In the genomic region with DNA sequence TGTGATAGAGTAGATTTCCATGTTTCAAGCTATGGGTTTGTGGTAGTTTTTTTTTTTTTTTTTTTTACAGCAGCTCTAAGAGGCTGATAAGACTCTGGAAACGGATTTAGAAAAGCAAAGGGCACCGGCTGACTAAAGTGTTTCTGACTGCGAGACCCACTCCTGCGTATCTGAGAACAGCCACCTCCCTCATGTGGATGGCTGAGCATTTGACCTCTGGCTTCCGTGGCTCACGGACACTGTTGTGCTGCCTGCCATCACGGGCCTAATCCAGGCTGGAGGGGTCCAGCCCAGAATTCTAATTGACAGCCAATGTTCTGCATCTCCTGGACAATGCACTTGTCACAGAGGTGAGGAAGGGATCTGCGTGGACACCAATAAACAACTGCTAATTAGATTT, we compare ENCODE assay signal across 27 mouse cellular contexts.
A peak's percentile ranks its signal among the peaks of the same experiment; 100 is the strongest.
DNase-seq lines count a peak whose midpoint lies in the region; ATAC-seq and TF ChIP-seq lines count a peak whose summit lies in the region.
"Had no signal": no experiment of that assay in that cellular context is flagged by ENCODE, and none has a peak within 500 bp of the region (broad histone marks: within the 10 kb centered on the region; RNA-seq: fewer than 3 reads in every experiment).

No protein-coding gene starts in this region.

- DNase-seq in heart, adult 2 months: no peak
- DNase-seq in midbrain, embryonic 10.5 days (ENCODE audit: low spot score): peak; percentile 45
- no peak for DNase-seq in midbrain, postnatal 0 days (ENCODE audit: low spot score)
- DNase-seq in adrenal gland, adult 8-10 months: no peak
- DNase-seq: adrenal gland, postnatal 14 days; B cell, adult 2 months; cerebellum, adult 2 months; cerebellum, postnatal 25 days; forebrain, postnatal 0 days; gastrocnemius, postnatal 25 days; kidney, adult 9 months; kidney, postnatal 25 days; thymus, adult 18-20 months; thymus, postnatal 36 days had no signal

- no peaks in the 10 kb centered on the region for H3K27me3 ChIP-seq in heart, embryonic 11.5 days (ENCODE audit: control insufficient read depth, insufficient read depth, low read length)
- no peaks in the 10 kb centered on the region for H3K27me3 ChIP-seq in heart, adult 2 months (ENCODE audit: control insufficient read depth, insufficient read depth, low read length)
- no peaks in the 10 kb centered on the region for H3K27me3 ChIP-seq in midbrain, embryonic 10.5 days (ENCODE audit: low read depth, poor library complexity, severe bottlenecking)
- H3K27me3 ChIP-seq in midbrain, postnatal 0 days (ENCODE audit: insufficient read depth, low read length): no peaks in the 10 kb centered on the region
- no peaks in the 10 kb centered on the region for H3K27me3 ChIP-seq in heart, embryonic 16.5 days (ENCODE audit: control insufficient read depth, insufficient read depth, low read length)
- no peaks in the 10 kb centered on the region for H3K27me3 ChIP-seq in neural tube, embryonic 15.5 days (replicated peaks)
- H3K27me3 ChIP-seq: CH12.LX; intestine, embryonic 15.5 days; midbrain, embryonic 12.5 days; neural tube, embryonic 12.5 days had no signal

- TF ChIP-seq POLR2A in heart, adult 2 months (IDR thresholded peaks at IDR 0.05; ENCODE audit: insufficient read depth, low read depth, low read length): no peak

- ATAC-seq in heart, embryonic 11.5 days (replicated peaks; ENCODE audit: insufficient number of reproducible peaks, low FRiP score, low TSS enrichment): no peak
- no peak for ATAC-seq in midbrain, postnatal 0 days (ENCODE audit: low FRiP score)
- peak; percentile 77 for ATAC-seq in heart, embryonic 16.5 days (replicated peaks; ENCODE audit: extremely low read depth, insufficient read depth, low FRiP score)
- ATAC-seq in neural tube, embryonic 15.5 days (ENCODE audit: low FRiP score): no peak
- ATAC-seq: activated CD4-positive, CD25-positive, alpha-beta regulatory T cell, adult 4 months; forebrain, postnatal 0 days; hindbrain, embryonic 16.5 days; intestine, embryonic 15.5 days had no signal

- TF ChIP-seq EP300 in heart, adult 2 months (IDR thresholded peaks at IDR 0.05; ENCODE audit: insufficient read depth, low read depth, low read length): no peak

- peak overlapping the region; percentile 59; the same call in 1 of the 2 replicates for H3K27ac ChIP-seq in heart, embryonic 11.5 days (ENCODE audit: low read depth, low read length)
- no peak overlapping the region for H3K27ac ChIP-seq in heart, adult 2 months
- H3K27ac ChIP-seq in midbrain, embryonic 10.5 days (replicated peaks): 0 out of 2 replicates have a peak overlapping the region, but pooled peaks have one; percentile 28
- no peak overlapping the region for H3K27ac ChIP-seq in midbrain, postnatal 0 days (ENCODE audit: low read depth, low read length)
- peak overlapping the region; percentile 78 for H3K27ac ChIP-seq in heart, embryonic 16.5 days (ENCODE audit: low read length)
- H3K27ac ChIP-seq in neural tube, embryonic 15.5 days (replicated peaks): no peak overlapping the region
- H3K27ac ChIP-seq: embryonic facial prominence, embryonic 10.5 days; intestine, embryonic 15.5 days; layer of hippocampus, adult 2 months; macrophage; midbrain, embryonic 12.5 days; neural tube, embryonic 12.5 days had no signal

- 23% methylated on average over 8 of the region's 8 CpGs for WGBS in heart, embryonic 11.5 days (ENCODE audit: insufficient replicate concordance)
- WGBS in heart, adult 2 months: 32% methylated on average over 8 of the region's 8 CpGs
- WGBS in midbrain, embryonic 10.5 days: 27% methylated on average over 8 of the region's 8 CpGs
- WGBS in midbrain, postnatal 0 days: 23% methylated on average over 8 of the region's 8 CpGs
- 22% methylated on average over 8 of the region's 8 CpGs for WGBS in heart, embryonic 16.5 days
- WGBS in neural tube, embryonic 15.5 days: 64% methylated on average over 8 of the region's 8 CpGs

- TF ChIP-seq CTCF in heart, adult 2 months (IDR thresholded peaks at IDR 0.05): no peak
- TF ChIP-seq CTCF in midbrain, postnatal 0 days (IDR thresholded peaks at IDR 0.05): no peak

- intact Hi-C loops in heart, adult 2 months (cut with DNase I): no loop called here

- H3K9ac ChIP-seq in heart, embryonic 11.5 days (ENCODE audit: low read depth, low read length): no peak overlapping the region
- no peak overlapping the region for H3K9ac ChIP-seq in heart, adult 2 months (ENCODE audit: low read depth, low read length)
- H3K9ac ChIP-seq in midbrain, postnatal 0 days (replicated peaks; ENCODE audit: low read length, poor library complexity, severe bottlenecking): no peak overlapping the region
- H3K9ac ChIP-seq in heart, embryonic 16.5 days (ENCODE audit: low read length): no peak overlapping the region
- H3K9ac ChIP-seq in neural tube, embryonic 15.5 days (replicated peaks): no peak overlapping the region
- H3K9ac ChIP-seq: forebrain, postnatal 0 days; intestine, embryonic 15.5 days; midbrain, embryonic 12.5 days; neural tube, embryonic 12.5 days had no signal

- peaks cover 6% of the 10 kb centered on the region; the same call in 1 of the 2 replicates for H3K4me1 ChIP-seq in heart, embryonic 11.5 days (ENCODE audit: control insufficient read depth, insufficient read depth, low read length)
- peaks cover 5% of the 10 kb centered on the region for H3K4me1 ChIP-seq in heart, adult 2 months (ENCODE audit: control insufficient read depth, insufficient read depth, low read length)
- H3K4me1 ChIP-seq in midbrain, embryonic 10.5 days: peaks cover 13% of the 10 kb centered on the region
- H3K4me1 ChIP-seq in midbrain, postnatal 0 days (ENCODE audit: insufficient read depth, low read length): 0 out of 2 replicates have a peak, but pooled peaks cover 3% of the 10 kb centered on the region
- peaks cover 9% of the 10 kb centered on the region for H3K4me1 ChIP-seq in heart, embryonic 16.5 days (ENCODE audit: control insufficient read depth, insufficient read depth, low read length)
- H3K4me1 ChIP-seq in neural tube, embryonic 15.5 days: no peaks in the 10 kb centered on the region
- H3K4me1 ChIP-seq: neural tube, embryonic 12.5 days had no signal

- no peaks in the 10 kb centered on the region for H3K36me3 ChIP-seq in heart, embryonic 11.5 days (ENCODE audit: control insufficient read depth, insufficient read depth, low read length)
- no peaks in the 10 kb centered on the region for H3K36me3 ChIP-seq in heart, adult 2 months (ENCODE audit: control insufficient read depth, insufficient read depth, low read length)
- no peaks in the 10 kb centered on the region for H3K36me3 ChIP-seq in midbrain, embryonic 10.5 days
- H3K36me3 ChIP-seq in midbrain, postnatal 0 days (ENCODE audit: insufficient read depth, low read length): no peaks in the 10 kb centered on the region
- no peaks in the 10 kb centered on the region for H3K36me3 ChIP-seq in heart, embryonic 16.5 days (ENCODE audit: control insufficient read depth, insufficient read depth)
- no peaks in the 10 kb centered on the region for H3K36me3 ChIP-seq in neural tube, embryonic 15.5 days
- H3K36me3 ChIP-seq: embryonic facial prominence, embryonic 10.5 days; G1E; intestine, embryonic 15.5 days; midbrain, embryonic 12.5 days; neural tube, embryonic 12.5 days had no signal

- H3K4me2 ChIP-seq in heart, embryonic 11.5 days: no peak overlapping the region
- H3K4me2 ChIP-seq in midbrain, postnatal 0 days (ENCODE audit: low read depth, low read length, poor library complexity, severe bottlenecking): no peak overlapping the region
- peak overlapping the region; percentile 12; the same call in 1 of the 2 replicates for H3K4me2 ChIP-seq in heart, embryonic 16.5 days (ENCODE audit: low read depth, low read length)
- H3K4me2 ChIP-seq in neural tube, embryonic 15.5 days: no peak overlapping the region
- H3K4me2 ChIP-seq: intestine, embryonic 15.5 days; midbrain, embryonic 12.5 days; neural tube, embryonic 12.5 days had no signal

- H3K79me2 ChIP-seq in heart, adult 2 months (replicated peaks; ENCODE audit: control insufficient read depth, insufficient read depth, low read length): no peaks in the 10 kb centered on the region

- H3K4me3 ChIP-seq in heart, embryonic 11.5 days (ENCODE audit: low read depth, low read length): no peak overlapping the region
- no peak overlapping the region for H3K4me3 ChIP-seq in heart, adult 2 months
- no peak overlapping the region for H3K4me3 ChIP-seq in midbrain, embryonic 10.5 days
- H3K4me3 ChIP-seq in midbrain, postnatal 0 days (ENCODE audit: low read depth, low read length): no peak overlapping the region
- no peak overlapping the region for H3K4me3 ChIP-seq in heart, embryonic 16.5 days (ENCODE audit: low read length)
- H3K4me3 ChIP-seq in neural tube, embryonic 15.5 days (replicated peaks): no peak overlapping the region
- H3K4me3 ChIP-seq: embryonic facial prominence, embryonic 10.5 days; intestine, embryonic 15.5 days; layer of hippocampus, adult 2 months; midbrain, embryonic 12.5 days; neural tube, embryonic 12.5 days had no signal

- H3K9me3 ChIP-seq in heart, embryonic 11.5 days (replicated peaks; ENCODE audit: control insufficient read depth, low read length): no peaks in the 10 kb centered on the region
- no peaks in the 10 kb centered on the region for H3K9me3 ChIP-seq in midbrain, embryonic 10.5 days (replicated peaks)
- H3K9me3 ChIP-seq in midbrain, postnatal 0 days (ENCODE audit: low read length): no peaks in the 10 kb centered on the region
- no peaks in the 10 kb centered on the region for H3K9me3 ChIP-seq in heart, embryonic 16.5 days (replicated peaks; ENCODE audit: control insufficient read depth, low read length)
- H3K9me3 ChIP-seq in neural tube, embryonic 15.5 days (replicated peaks): no peaks in the 10 kb centered on the region
- H3K9me3 ChIP-seq: embryonic facial prominence, embryonic 10.5 days; intestine, embryonic 15.5 days; midbrain, embryonic 12.5 days; neural tube, embryonic 12.5 days had no signal

Comparison
In these comparisons a context has a peak if more than half of its experiments do, and no peak if none do; other contexts are left out.
1. H3K27ac ChIP-seq: peak in heart, embryonic 11.5 days (single experiment), midbrain, embryonic 10.5 days (single experiment) and heart, embryonic 16.5 days (single experiment); none in heart, adult 2 months (single experiment), midbrain, postnatal 0 days (single experiment) and neural tube, embryonic 15.5 days (single experiment).